Comparison of ENCODE assay signal across 11 mouse cellular contexts in genomic region chr8:72382395-72382794, GRCm38 (mm10). TPM values are rescaled to one million over a fixed set of nuclear protein-coding genes. Genes with fewer than 3 reads are reported as not detected.
DNase-seq lines count a peak whose midpoint lies in the region; ATAC-seq lines count a peak whose summit lies in the region.
"Had no signal": no experiment of that assay in that cellular context is flagged by ENCODE, and none has a peak within 500 bp of the region (broad histone marks: within the 10 kb centered on the region; RNA-seq: fewer than 3 reads in every experiment).

No protein-coding gene starts in this region.

- no peaks in the 10 kb centered on the region for H3K4me1 ChIP-seq in kidney, embryonic 15.5 days
- H3K4me1 ChIP-seq: embryonic facial prominence, embryonic 12.5 days had no signal

- H3K4me3 ChIP-seq in kidney, embryonic 15.5 days (replicated peaks) = no peak overlapping the region
- H3K4me3 ChIP-seq: embryonic facial prominence, embryonic 12.5 days had no signal

- no peaks in the 10 kb centered on the region for H3K9me3 ChIP-seq in kidney, embryonic 15.5 days (replicated peaks)
- H3K9me3 ChIP-seq: embryonic facial prominence, embryonic 12.5 days had no signal

- WGBS in kidney, embryonic 15.5 days = 55% methylated on average over 5 of the region's 5 CpGs

- H3K36me3 ChIP-seq in kidney, embryonic 15.5 days = peaks cover 99% of the 10 kb centered on the region

- ATAC-seq in kidney, embryonic 15.5 days (replicated peaks; ENCODE audit: low FRiP score) = peak; percentile 33; the same call in 1 of the 2 replicates
- ATAC-seq in erythroid progenitor cell, adult 5-6 weeks (replicated peaks; ENCODE audit: low FRiP score, poor library complexity, severe bottlenecking) = no peak
- ATAC-seq: intestine, embryonic 16.5 days had no signal

- no peak overlapping the region for H3K4me2 ChIP-seq in kidney, embryonic 15.5 days
- H3K4me2 ChIP-seq: embryonic facial prominence, embryonic 12.5 days had no signal

- no peak overlapping the region for H3K9ac ChIP-seq in kidney, embryonic 15.5 days
- H3K9ac ChIP-seq: embryonic facial prominence, embryonic 12.5 days had no signal

- peak; percentile 43 for DNase-seq in adrenal gland, postnatal 14 days
- DNase-seq in adrenal gland, adult 18-20 months (ENCODE audit: low spot score in 2 of 2) = no peak
- DNase-seq in kidney, adult 9 months = no peak
- DNase-seq in right cerebral cortex, postnatal 4 days = peak; percentile 19
- DNase-seq in right cerebral cortex, postnatal 36 days (ENCODE audit: low spot score in 2 of 2) = no peak
- peak; percentile 35 for DNase-seq in retina, postnatal 1 day
- DNase-seq: adrenal gland, postnatal 10 days had no signal

- H3K27ac ChIP-seq in kidney, embryonic 15.5 days = no peak overlapping the region
- H3K27ac ChIP-seq: embryonic facial prominence, embryonic 12.5 days had no signal

- H3K27me3 ChIP-seq in kidney, embryonic 15.5 days = no peaks in the 10 kb centered on the region
- H3K27me3 ChIP-seq: embryonic facial prominence, embryonic 12.5 days had no signal

RNA-seq across cellular contexts. Expression of gene Eps15l1, which starts 38.9 kb away (rescaled TPM):
- total RNA-seq in adrenal gland, postnatal 14 days (2021) = 49.9 and 53.9 TPM in 2 replicates
- 10 to 100 TPM; 48.5 to 54.1 TPM for total RNA-seq in adrenal gland, adult 18-20 months (2021)
- 58.4 and 64.1 TPM in 2 replicates for polyA plus RNA-seq in kidney, embryonic 15.5 days (2015; fragmentation: Nextera tagmentation; extraction: Ambion mirVana)
- 141 and 151 TPM in 2 replicates for total RNA-seq in erythroid progenitor cell, adult 5-6 weeks (2015; ENCODE audit: low replicate concordance)
- 109 and 118 TPM in 2 replicates for total RNA-seq in erythroid progenitor cell, adult 5-6 weeks (2017; ENCODE audit: low replicate concordance)

Comparison
In these comparisons a context has a peak if more than half of its experiments do, and no peak if none do; other contexts are left out.
1. DNase-seq: peak in adrenal gland, postnatal 14 days (single experiment), right cerebral cortex, postnatal 4 days (single experiment) and retina, postnatal 1 day (single experiment); none in adrenal gland, adult 18-20 months (0 of 2), kidney, adult 9 months (single experiment) and right cerebral cortex, postnatal 36 days (0 of 2).